Mouse (Mus musculus): ENCODE measurements around the gene Glmn. TPM values are rescaled to one million over a fixed set of nuclear protein-coding genes. Genes with fewer than 3 reads are reported as not detected.
A peak's percentile ranks its signal among the peaks of the same experiment; 100 is the strongest.

Gene Glmn
- polyA plus RNA-seq, 1 experiment = 0.78 TPM

- no peaks in the 10 kb centered on the region for H3K27me3 ChIP-seq (replicated peaks; ENCODE audit: control insufficient read depth, insufficient read depth, low read length)
- peak; percentile 59 for DNase-seq
- no peak overlapping the region for H3K4me3 ChIP-seq (ENCODE audit: insufficient read depth, low read depth, low read length)
- H3K4me1 ChIP-seq (ENCODE audit: control insufficient read depth, insufficient read depth, low read length) = no peaks in the 10 kb centered on the region
- no peaks in the 10 kb centered on the region for H3K36me3 ChIP-seq (ENCODE audit: control insufficient read depth, insufficient read depth, low read length)
- TF ChIP-seq POLR2A (IDR thresholded peaks at IDR 0.05; ENCODE audit: low read depth, low read length) = no peak
- no peak for TF ChIP-seq CTCF (conservative IDR thresholded peaks at IDR 0.05; ENCODE audit: insufficient read depth, insufficient read length, low read depth, low read length)
- 55% methylated on average over 7 of the region's 7 CpGs for WGBS
- no peak overlapping the region for H3K27ac ChIP-seq (ENCODE audit: insufficient read depth, low read depth, low read length)
Observed at GRCm38 (mm10) chr5:107521897-107522296, 75.8 kb downstream of the Glmn start.

- DNase-seq = no peak
Observed at GRCm38 (mm10) chr5:107521386-107521785, 76.3 kb downstream of the Glmn start.

GRCm38 (mm10) chr5:107518602-107519001 lies 79.1 kb downstream of the Glmn start:
- WGBS = 88% methylated on average over 4 of the region's 4 CpGs
- H3K27ac ChIP-seq (ENCODE audit: insufficient read depth, low read depth, low read length) = no peak overlapping the region
- no peaks in the 10 kb centered on the region for H3K27me3 ChIP-seq (replicated peaks; ENCODE audit: control insufficient read depth, insufficient read depth, low read length)
- TF ChIP-seq CTCF (conservative IDR thresholded peaks at IDR 0.05; ENCODE audit: insufficient read depth, insufficient read length, low read depth, low read length) (no peak), POLR2A (IDR thresholded peaks at IDR 0.05; ENCODE audit: low read depth, low read length) (no peak)
- no peaks in the 10 kb centered on the region for H3K4me1 ChIP-seq (ENCODE audit: control insufficient read depth, insufficient read depth, low read length)
- H3K36me3 ChIP-seq (ENCODE audit: control insufficient read depth, insufficient read depth, low read length) = no peaks in the 10 kb centered on the region
- DNase-seq = no peak
- H3K4me3 ChIP-seq (ENCODE audit: insufficient read depth, low read depth, low read length) = no peak overlapping the region

More at GRCm38 (mm10) chr5:107521386-107521785, 76.3 kb downstream of the Glmn start:
- H3K27ac ChIP-seq (ENCODE audit: insufficient read depth, low read depth, low read length) = no peak overlapping the region
- TF ChIP-seq POLR2A (IDR thresholded peaks at IDR 0.05; ENCODE audit: low read depth, low read length) = no peak
- no peak for TF ChIP-seq CTCF (conservative IDR thresholded peaks at IDR 0.05; ENCODE audit: insufficient read depth, insufficient read length, low read depth, low read length)
- H3K4me1 ChIP-seq (ENCODE audit: control insufficient read depth, insufficient read depth, low read length) = no peaks in the 10 kb centered on the region
- no peaks in the 10 kb centered on the region for H3K27me3 ChIP-seq (replicated peaks; ENCODE audit: control insufficient read depth, insufficient read depth, low read length)
- no peak overlapping the region for H3K4me3 ChIP-seq (ENCODE audit: insufficient read depth, low read depth, low read length)
- no peaks in the 10 kb centered on the region for H3K36me3 ChIP-seq (ENCODE audit: control insufficient read depth, insufficient read depth, low read length)
- 87% methylated on average over 6 of the region's 6 CpGs for WGBS

- no peak overlapping the region for H3K27ac ChIP-seq (ENCODE audit: insufficient read depth, low read depth, low read length)
- H3K4me1 ChIP-seq (ENCODE audit: control insufficient read depth, insufficient read depth, low read length) = no peaks in the 10 kb centered on the region
- no peaks in the 10 kb centered on the region for H3K27me3 ChIP-seq (replicated peaks; ENCODE audit: control insufficient read depth, insufficient read depth, low read length)
- no peak overlapping the region for H3K4me3 ChIP-seq (ENCODE audit: insufficient read depth, low read depth, low read length)
- TF ChIP-seq CTCF (conservative IDR thresholded peaks at IDR 0.05; ENCODE audit: insufficient read depth, insufficient read length, low read depth, low read length) (no peak), POLR2A (IDR thresholded peaks at IDR 0.05; ENCODE audit: low read depth, low read length) (no peak)
- no peak for DNase-seq
- 96% methylated on average over 1 of the region's 1 CpGs for WGBS
- no peaks in the 10 kb centered on the region for H3K36me3 ChIP-seq (ENCODE audit: control insufficient read depth, insufficient read depth, low read length)
Observed at GRCm38 (mm10) chr5:107516087-107516486, 81.6 kb downstream of the Glmn start.

GRCm38 (mm10) chr5:107515453-107515852 lies 82.2 kb downstream of the Glmn start:
- no peak for DNase-seq
- H3K27ac ChIP-seq (ENCODE audit: insufficient read depth, low read depth, low read length) = no peak overlapping the region
- 96% methylated on average over 3 of the region's 3 CpGs for WGBS

GRCm38 (mm10) chr5:107513583-107513982 lies 84.1 kb downstream of the Glmn start:
- H3K27ac ChIP-seq (ENCODE audit: insufficient read depth, low read depth, low read length) = no peak overlapping the region
- peak; percentile 43 for DNase-seq
- no peaks in the 10 kb centered on the region for H3K27me3 ChIP-seq (replicated peaks; ENCODE audit: control insufficient read depth, insufficient read depth, low read length)
- 58% methylated on average over 7 of the region's 7 CpGs for WGBS
- no peak overlapping the region for H3K4me3 ChIP-seq (ENCODE audit: insufficient read depth, low read depth, low read length)
- no peaks in the 10 kb centered on the region for H3K36me3 ChIP-seq (ENCODE audit: control insufficient read depth, insufficient read depth, low read length)
- no peaks in the 10 kb centered on the region for H3K4me1 ChIP-seq (ENCODE audit: control insufficient read depth, insufficient read depth, low read length)
- TF ChIP-seq CTCF (conservative IDR thresholded peaks at IDR 0.05; ENCODE audit: insufficient read depth, insufficient read length, low read depth, low read length) (peak; percentile 75), POLR2A (IDR thresholded peaks at IDR 0.05; ENCODE audit: low read depth, low read length) (no peak)

More at GRCm38 (mm10) chr5:107515453-107515852, 82.2 kb downstream of the Glmn start:
- Histone ChIP-seq H3K36me3 (ENCODE audit: control insufficient read depth, insufficient read depth, low read length) (no peaks in the 10 kb centered on the region), H3K4me3 (ENCODE audit: insufficient read depth, low read depth, low read length) (no peak overlapping the region), H3K4me1 (ENCODE audit: control insufficient read depth, insufficient read depth, low read length) (no peaks in the 10 kb centered on the region), H3K27me3 (replicated peaks; ENCODE audit: control insufficient read depth, insufficient read depth, low read length) (no peaks in the 10 kb centered on the region)
- TF ChIP-seq CTCF (conservative IDR thresholded peaks at IDR 0.05; ENCODE audit: insufficient read depth, insufficient read length, low read depth, low read length) = no peak
- TF ChIP-seq POLR2A (IDR thresholded peaks at IDR 0.05; ENCODE audit: low read depth, low read length) = no peak

GRCm38 (mm10) chr5:107511326-107511725 lies 86.4 kb downstream of the Glmn start:
- no peak for DNase-seq
- Histone ChIP-seq H3K4me3 (ENCODE audit: insufficient read depth, low read depth, low read length) (no peak overlapping the region), H3K27ac (ENCODE audit: insufficient read depth, low read depth, low read length) (no peak overlapping the region), H3K27me3 (replicated peaks; ENCODE audit: control insufficient read depth, insufficient read depth, low read length) (no peaks in the 10 kb centered on the region), H3K36me3 (ENCODE audit: control insufficient read depth, insufficient read depth, low read length) (peaks cover 2% of the 10 kb centered on the region), H3K4me1 (ENCODE audit: control insufficient read depth, insufficient read depth, low read length) (no peaks in the 10 kb centered on the region)
- 57% methylated on average over 2 of the region's 2 CpGs for WGBS
- no peak for TF ChIP-seq POLR2A (IDR thresholded peaks at IDR 0.05; ENCODE audit: low read depth, low read length)
- TF ChIP-seq CTCF (conservative IDR thresholded peaks at IDR 0.05; ENCODE audit: insufficient read depth, insufficient read length, low read depth, low read length) = no peak

Data from kidney, adult 2 months (tissue).